Mouse (Mus musculus) heart, embryonic 10.5 days (tissue): Measurements from ENCODE around the gene Trim75. TPM values are rescaled to one million over a fixed set of nuclear protein-coding genes. Genes with fewer than 3 reads are reported as not detected.

Experiments used
- DNase-seq: peaks from one replicate; pipeline ENCODE4 v3.0.0-alpha.2; 2017; ENCODE audit warnings: low spot score
- H3K27ac ChIP-seq: fragments of 300-500 bp; sonication (generic); 2 replicates; pipeline ENCODE4 v1.5.1; 2016; ENCODE audit warnings: mild to moderate bottlenecking
- H3K27me3 ChIP-seq: fragments of 300-500 bp; sonication (generic); 2 replicates; pipeline ENCODE4 v1.6.1; 2016; ENCODE audit warnings: mild to moderate bottlenecking; ENCODE audit not compliant: poor library complexity, insufficient read depth, severe bottlenecking
- H3K36me3 ChIP-seq: fragments of 300-500 bp; sonication (generic); 2 replicates; pipeline ENCODE4 v1.6.1; 2016; ENCODE audit warnings: mild to moderate bottlenecking, moderate library complexity
- H3K4me1 ChIP-seq: fragments of 300-500 bp; sonication (generic); 2 replicates; pipeline ENCODE4 v1.6.1; 2016; ENCODE audit warnings: mild to moderate bottlenecking
- H3K4me3 ChIP-seq: fragments of 300-500 bp; sonication (generic); 2 replicates; pipeline ENCODE4 v1.5.1; 2016; ENCODE audit warnings: mild to moderate bottlenecking, moderate library complexity
- H3K9me3 ChIP-seq: fragments of 300-500 bp; sonication (generic); 2 replicates; pipeline ENCODE4 v1.6.1; 2016; ENCODE audit warnings: mild to moderate bottlenecking, moderate library complexity
- WGBS: fragments of 180-500 bp; shearing (Covaris S2); methylation state at CpG from one replicate; pipeline ENCODE4 v1.1.7; 2016; 5-methylcytosine and 5-hydroxymethylcytosine counted together
- polyA plus RNA-seq: library from polyadenylated mRNA; unstranded; fragments of >200 nt; fragmentation: Nextera tagmentation; extraction: Ambion mirVana; gene quantifications from 2 replicates; pipeline ENCODE4 v1.2.1, GENCODE M21; 2016

Trim75 gene
- polyA plus RNA-seq, 1 experiment from 2014 or later: not detected

GRCm38 (mm10) chr8:64983150-64983897, 4.3 kb downstream of the Trim75 start:
- DNase-seq: no peak
- no peaks in the 10 kb centered on the region for H3K4me1 ChIP-seq
- no peaks in the 10 kb centered on the region for H3K9me3 ChIP-seq
- 73% methylated on average over 20 of the region's 20 CpGs for WGBS
- no peak overlapping the region for H3K27ac ChIP-seq
- no peaks in the 10 kb centered on the region for H3K27me3 ChIP-seq
- no peak overlapping the region for H3K4me3 ChIP-seq
- H3K36me3 ChIP-seq: no peaks in the 10 kb centered on the region

- no peak for DNase-seq
- H3K27ac ChIP-seq: no peak overlapping the region
- H3K36me3 ChIP-seq: peaks cover 23% of the 10 kb centered on the region
- H3K9me3 ChIP-seq: no peaks in the 10 kb centered on the region
- H3K4me1 ChIP-seq: no peaks in the 10 kb centered on the region
- H3K4me3 ChIP-seq: no peak overlapping the region
- H3K27me3 ChIP-seq: no peaks in the 10 kb centered on the region
Measured at GRCm38 (mm10) chr8:64962836-64963235, 24.8 kb downstream of the Trim75 start.

GRCm38 (mm10) chr8:64959025-64959424, 28.6 kb downstream of the Trim75 start:
- H3K36me3 ChIP-seq: peaks cover 14% of the 10 kb centered on the region

GRCm38 (mm10) chr8:64952101-64952500, 35.5 kb downstream of the Trim75 start:
- WGBS: 94% methylated on average over 6 of the region's 6 CpGs
- no peaks in the 10 kb centered on the region for H3K27me3 ChIP-seq
- H3K9me3 ChIP-seq: no peaks in the 10 kb centered on the region
- H3K4me1 ChIP-seq: no peaks in the 10 kb centered on the region
- no peaks in the 10 kb centered on the region for H3K36me3 ChIP-seq
- H3K4me3 ChIP-seq: no peak overlapping the region
- DNase-seq: no peak
- no peak overlapping the region for H3K27ac ChIP-seq

More at GRCm38 (mm10) chr8:64959025-64959424, 28.6 kb downstream of the Trim75 start:
- Histone ChIP-seq H3K4me3 (no peak overlapping the region), H3K4me1 (no peaks in the 10 kb centered on the region), H3K27ac (no peak overlapping the region), H3K27me3 (no peaks in the 10 kb centered on the region), H3K9me3 (no peaks in the 10 kb centered on the region)
- WGBS: 86% methylated on average over 9 of the region's 9 CpGs
- DNase-seq: no peak

GRCm38 (mm10) chr8:64948371-64948770, 39.3 kb downstream of the Trim75 start:
- 97% methylated on average over 1 of the region's 1 CpGs for WGBS
- H3K27ac ChIP-seq: no peak overlapping the region
- H3K27me3 ChIP-seq: 0 out of 2 replicates have a peak, but pooled peaks cover 2% of the 10 kb centered on the region
- no peaks in the 10 kb centered on the region for H3K36me3 ChIP-seq
- H3K9me3 ChIP-seq: no peaks in the 10 kb centered on the region
- no peak overlapping the region for H3K4me3 ChIP-seq
- DNase-seq: no peak
- no peaks in the 10 kb centered on the region for H3K4me1 ChIP-seq

GRCm38 (mm10) chr8:64947698-64948034, 40.0 kb downstream of the Trim75 start:
- Histone ChIP-seq H3K4me3 (peak overlapping the region; percentile 78), H3K4me1 (0 out of 2 replicates have a peak, but pooled peaks cover 3% of the 10 kb centered on the region), H3K27me3 (peaks cover 9% of the 10 kb centered on the region), H3K36me3 (no peaks in the 10 kb centered on the region), H3K27ac (peak overlapping the region; percentile 92), H3K9me3 (no peaks in the 10 kb centered on the region)
- no peak for DNase-seq
- WGBS: 11% methylated on average over 10 of the region's 10 CpGs

GRCm38 (mm10) chr8:64946820-64947697, 40.6 kb downstream of the Trim75 start, which contains the start of gene Tmem192:
Gene Tmem192, plus strand, starts transcription at chr8:64947185.
- H3K4me1 ChIP-seq: 0 out of 2 replicates have a peak, but pooled peaks cover 7% of the 10 kb centered on the region
- H3K36me3 ChIP-seq: no peaks in the 10 kb centered on the region
- H3K27me3 ChIP-seq: peaks cover 14% of the 10 kb centered on the region
- DNase-seq: peak; percentile 96
- H3K4me3 ChIP-seq: peak within 1 kb of the TSS; percentile 78
- 2% methylated on average over 72 of the region's 73 CpGs for WGBS
- H3K9me3 ChIP-seq: no peaks in the 10 kb centered on the region
- peak within 1 kb of the TSS; percentile 92 for H3K27ac ChIP-seq

- no peak for DNase-seq
- no peaks in the 10 kb centered on the region for H3K9me3 ChIP-seq
- H3K27me3 ChIP-seq: peaks cover 14% of the 10 kb centered on the region
- H3K36me3 ChIP-seq: no peaks in the 10 kb centered on the region
- H3K4me3 ChIP-seq: peak overlapping the region; percentile 78
- no peak overlapping the region for H3K27ac ChIP-seq
- H3K4me1 ChIP-seq: 0 out of 2 replicates have a peak, but pooled peaks cover 7% of the 10 kb centered on the region
- WGBS: 55% methylated on average over 8 of the region's 8 CpGs
Measured at GRCm38 (mm10) chr8:64946441-64946819, 41.2 kb downstream of the Trim75 start.

- no peaks in the 10 kb centered on the region for H3K9me3 ChIP-seq
- 74% methylated on average over 7 of the region's 7 CpGs for WGBS
- H3K36me3 ChIP-seq: no peaks in the 10 kb centered on the region
- H3K4me3 ChIP-seq: no peak overlapping the region
- 0 out of 2 replicates have a peak, but pooled peaks cover 7% of the 10 kb centered on the region for H3K4me1 ChIP-seq
- no peak overlapping the region for H3K27ac ChIP-seq
- peaks cover 14% of the 10 kb centered on the region for H3K27me3 ChIP-seq
- DNase-seq: no peak
Measured at GRCm38 (mm10) chr8:64945606-64946005, 42.0 kb downstream of the Trim75 start.

- Histone ChIP-seq H3K4me1 (0 out of 2 replicates have a peak, but pooled peaks cover 7% of the 10 kb centered on the region), H3K36me3 (no peaks in the 10 kb centered on the region), H3K27ac (no peak overlapping the region), H3K9me3 (no peaks in the 10 kb centered on the region), H3K4me3 (no peak overlapping the region), H3K27me3 (peaks cover 14% of the 10 kb centered on the region)
- no peak for DNase-seq
- 24% methylated on average over 5 of the region's 5 CpGs for WGBS
Measured at GRCm38 (mm10) chr8:64944831-64945230, 42.8 kb downstream of the Trim75 start.

GRCm38 (mm10) chr8:64942946-64943345, 44.7 kb downstream of the Trim75 start:
- no peak for DNase-seq
- WGBS: 14% methylated on average over 5 of the region's 5 CpGs
- H3K36me3 ChIP-seq: no peaks in the 10 kb centered on the region

GRCm38 (mm10) chr8:64941495-64941894, 46.1 kb downstream of the Trim75 start:
- Histone ChIP-seq H3K27ac (no peak overlapping the region), H3K27me3 (peaks cover 14% of the 10 kb centered on the region), H3K4me1 (0 out of 2 replicates have a peak, but pooled peaks cover 7% of the 10 kb centered on the region), H3K9me3 (no peaks in the 10 kb centered on the region), H3K36me3 (no peaks in the 10 kb centered on the region), H3K4me3 (no peak overlapping the region)
- 13% methylated on average over 9 of the region's 9 CpGs for whole genome bisulfite sequencing
- peak; percentile 77 for DNase-seq

More at GRCm38 (mm10) chr8:64942946-64943345, 44.7 kb downstream of the Trim75 start:
- peaks cover 14% of the 10 kb centered on the region for H3K27me3 ChIP-seq
- H3K4me3 ChIP-seq: no peak overlapping the region
- H3K27ac ChIP-seq: no peak overlapping the region
- H3K4me1 ChIP-seq: 0 out of 2 replicates have a peak, but pooled peaks cover 7% of the 10 kb centered on the region
- H3K9me3 ChIP-seq: no peaks in the 10 kb centered on the region

- Histone ChIP-seq H3K9me3 (no peaks in the 10 kb centered on the region), H3K27ac (no peak overlapping the region), H3K27me3 (peaks cover 14% of the 10 kb centered on the region), H3K4me3 (no peak overlapping the region), H3K36me3 (no peaks in the 10 kb centered on the region), H3K4me1 (0 out of 2 replicates have a peak, but pooled peaks cover 7% of the 10 kb centered on the region)
- no peak for DNase-seq
- 73% methylated on average over 8 of the region's 8 CpGs for WGBS
Measured at GRCm38 (mm10) chr8:64941019-64941418, 46.6 kb downstream of the Trim75 start.
